In genomic region chr19:29046961-29047333, GRCm38 (mm10) we compare ENCODE assay signal across 8 mouse cellular contexts. TPM values are rescaled to one million over a fixed set of nuclear protein-coding genes. Genes with fewer than 3 reads are reported as not detected.
DNase-seq lines count a peak whose midpoint lies in the region; ATAC-seq and TF ChIP-seq lines count a peak whose summit lies in the region.

No protein-coding gene starts in this region.

- 20% methylated on average over 4 of the region's 4 CpGs for WGBS in kidney, embryonic 15.5 days
- WGBS in bone marrow, adult 2 months, result under 1% methylated on average over 4 of the region's 4 CpGs
- 37% methylated on average over 4 of the region's 4 CpGs for WGBS in hindbrain, embryonic 13.5 days
- 28% methylated on average over 4 of the region's 4 CpGs for WGBS in midbrain, embryonic 14.5 days

- peak overlapping the region; percentile 76 for H3K4me2 ChIP-seq in kidney, embryonic 15.5 days
- H3K4me2 ChIP-seq in hindbrain, embryonic 13.5 days, result peak overlapping the region; percentile 70
- peak overlapping the region; percentile 76 for H3K4me2 ChIP-seq in midbrain, embryonic 14.5 days (ENCODE audit: low read length)

- H3K9ac ChIP-seq in kidney, embryonic 15.5 days, result peak overlapping the region; percentile 93
- H3K9ac ChIP-seq in hindbrain, embryonic 13.5 days, result peak overlapping the region; percentile 91
- H3K9ac ChIP-seq in midbrain, embryonic 14.5 days (replicated peaks; ENCODE audit: low read length), result peak overlapping the region; percentile 87; the same call in 1 of the 2 replicates

- H3K27me3 ChIP-seq in kidney, embryonic 15.5 days, result no peaks in the 10 kb centered on the region
- H3K27me3 ChIP-seq in hindbrain, embryonic 13.5 days, result no peaks in the 10 kb centered on the region
- H3K27me3 ChIP-seq in midbrain, embryonic 14.5 days (ENCODE audit: control insufficient read depth, insufficient read depth, low read length), result no peaks in the 10 kb centered on the region

- H3K9me3 ChIP-seq in kidney, embryonic 15.5 days (replicated peaks), result no peaks in the 10 kb centered on the region
- no peaks in the 10 kb centered on the region for H3K9me3 ChIP-seq in hindbrain, embryonic 13.5 days
- no peaks in the 10 kb centered on the region for H3K9me3 ChIP-seq in midbrain, embryonic 14.5 days (ENCODE audit: control insufficient read depth, low read length)

- peak overlapping the region; percentile 94 for H3K27ac ChIP-seq in kidney, embryonic 15.5 days
- no peak overlapping the region for H3K27ac ChIP-seq in bone marrow, adult 2 months (ENCODE audit: control insufficient read depth, insufficient read depth, low read depth, low read length, poor library complexity)
- H3K27ac ChIP-seq in hindbrain, embryonic 13.5 days, result peak overlapping the region; percentile 85; the same call in 1 of the 2 replicates
- H3K27ac ChIP-seq in midbrain, embryonic 14.5 days (replicated peaks; ENCODE audit: low read depth, low read length), result no peak overlapping the region

- H3K4me1 ChIP-seq in kidney, embryonic 15.5 days, result peaks cover 18% of the 10 kb centered on the region
- H3K4me1 ChIP-seq in bone marrow, adult 2 months (ENCODE audit: control insufficient read depth, insufficient read depth, low read length), result no peaks in the 10 kb centered on the region; the same call in 1 of the 2 replicates
- peaks cover 25% of the 10 kb centered on the region for H3K4me1 ChIP-seq in hindbrain, embryonic 13.5 days (replicated peaks)
- peaks cover 13% of the 10 kb centered on the region for H3K4me1 ChIP-seq in midbrain, embryonic 14.5 days (ENCODE audit: control insufficient read depth, insufficient read depth, low read length)

- ATAC-seq in kidney, embryonic 15.5 days (replicated peaks; ENCODE audit: low FRiP score), result no peak
- no peak for ATAC-seq in hindbrain, embryonic 13.5 days (ENCODE audit: low FRiP score)
- no peak for ATAC-seq in midbrain, embryonic 14.5 days (ENCODE audit: low FRiP score, low TSS enrichment)

- 0 out of 2 replicates have a peak, but pooled peaks cover 3% of the 10 kb centered on the region for H3K36me3 ChIP-seq in kidney, embryonic 15.5 days
- no peaks in the 10 kb centered on the region for H3K36me3 ChIP-seq in hindbrain, embryonic 13.5 days
- H3K36me3 ChIP-seq in midbrain, embryonic 14.5 days (ENCODE audit: control insufficient read depth, insufficient read depth, low read length), result no peaks in the 10 kb centered on the region

- TF ChIP-seq CTCF in bone marrow, adult 2 months (IDR thresholded peaks at IDR 0.05; ENCODE audit: control insufficient read depth, insufficient read depth, low read length), result no peak

- DNase-seq in kidney, postnatal 10 days, result no peak
- DNase-seq in midbrain, embryonic 14.5 days, result no peak
- DNase-seq in left cerebral cortex, adult 8-10 months (ENCODE audit: low spot score in 2 of 2), result no peak
- no peak for DNase-seq in ovary, postnatal 10 days (ENCODE audit: low spot score)
- DNase-seq in right cerebral cortex, postnatal 10 days (ENCODE audit: low spot score in 2 of 2), result no peak

- no peak for TF ChIP-seq POLR2A in bone marrow, adult 2 months (IDR thresholded peaks at IDR 0.05; ENCODE audit: borderline replicate concordance, control insufficient read depth, low read depth, low read length)

- peak overlapping the region; percentile 92 for H3K4me3 ChIP-seq in kidney, embryonic 15.5 days (replicated peaks)
- peak overlapping the region; percentile 87 for H3K4me3 ChIP-seq in bone marrow, adult 2 months (replicated peaks; ENCODE audit: control insufficient read depth, low read depth, low read length)
- peak overlapping the region; percentile 79 for H3K4me3 ChIP-seq in hindbrain, embryonic 13.5 days
- peak overlapping the region; percentile 86 for H3K4me3 ChIP-seq in midbrain, embryonic 14.5 days (replicated peaks; ENCODE audit: low read depth, low read length)

RNA-seq across cellular contexts. Expression of gene Ak3, which starts 0.8 kb away (rescaled TPM):
- polyA plus RNA-seq in kidney, embryonic 15.5 days (2015; fragmentation: Nextera tagmentation; extraction: Ambion mirVana), result 89.0 and 89.6 TPM in 2 replicates
- 11.2 and 20.2 TPM in 2 replicates for polyA plus RNA-seq in bone marrow, adult 2 months (2011; ENCODE audit: insufficient read depth, insufficient read length, low replicate concordance, missing spikeins)
- 60.7 and 61.6 TPM in 2 replicates for polyA plus RNA-seq in hindbrain, embryonic 13.5 days (2015; fragmentation: Nextera tagmentation; extraction: Ambion mirVana)
- polyA plus RNA-seq in midbrain, embryonic 14.5 days (2014; fragmentation: Nextera tagmentation; extraction: Ambion mirVana), result 55.1 and 79.5 TPM in 2 replicates
- 10 to 100 TPM; 51.7 to 57.6 (median 54.8) TPM for total RNA-seq in left cerebral cortex, adult 8-10 months (2022)

RNA-seq across cellular contexts. Expression of gene Rcl1, which starts 54.2 kb away (rescaled TPM):
- 63.1 and 63.8 TPM in 2 replicates for polyA plus RNA-seq in kidney, embryonic 15.5 days (2015; fragmentation: Nextera tagmentation; extraction: Ambion mirVana)
- 18.2 and 19.0 TPM in 2 replicates for polyA plus RNA-seq in bone marrow, adult 2 months (2011; ENCODE audit: insufficient read depth, insufficient read length, low replicate concordance, missing spikeins)
- 27.6 and 30.6 TPM in 2 replicates for polyA plus RNA-seq in hindbrain, embryonic 13.5 days (2015; fragmentation: Nextera tagmentation; extraction: Ambion mirVana)
- 28.4 and 33.2 TPM in 2 replicates for polyA plus RNA-seq in midbrain, embryonic 14.5 days (2014; fragmentation: Nextera tagmentation; extraction: Ambion mirVana)
- 10 to 100 TPM; 17.8 to 21.1 (median 19.4) TPM for total RNA-seq in left cerebral cortex, adult 8-10 months (2022)

RNA-seq across cellular contexts. Expression of gene Cdc37l1, which starts 56.8 kb away (rescaled TPM):
- polyA plus RNA-seq in kidney, embryonic 15.5 days (2015; fragmentation: Nextera tagmentation; extraction: Ambion mirVana), result 35.0 and 36.5 TPM in 2 replicates
- polyA plus RNA-seq in bone marrow, adult 2 months (2011; ENCODE audit: insufficient read depth, insufficient read length, low replicate concordance, missing spikeins), result 17.0 and 32.0 TPM in 2 replicates
- polyA plus RNA-seq in hindbrain, embryonic 13.5 days (2015; fragmentation: Nextera tagmentation; extraction: Ambion mirVana), result 50.3 and 52.4 TPM in 2 replicates
- 54.8 and 62.3 TPM in 2 replicates for polyA plus RNA-seq in midbrain, embryonic 14.5 days (2014; fragmentation: Nextera tagmentation; extraction: Ambion mirVana)
- total RNA-seq in left cerebral cortex, adult 8-10 months (2022), result 100 to 1,000 TPM; 102 to 105 (median 104) TPM

Comparison
In these comparisons a context has a peak if more than half of its experiments do, and no peak if none do; other contexts are left out.
1. H3K27ac ChIP-seq: peak in kidney, embryonic 15.5 days (single experiment) and hindbrain, embryonic 13.5 days (single experiment); none in bone marrow, adult 2 months (single experiment) and midbrain, embryonic 14.5 days (single experiment).
2. Peak in every context shown above with its lines, with median percentiles within 50 percentile points of each other: H3K4me2 ChIP-seq, H3K4me3 ChIP-seq and H3K9ac ChIP-seq.